Mouse (Mus musculus) midbrain, embryonic 14.5 days (tissue): ENCODE data around the gene Fanci. TPM values are rescaled to one million over a fixed set of nuclear protein-coding genes. Genes with fewer than 3 reads are reported as not detected.

ENCODE experiments used
- ATAC-seq: fragments of 200-750 bp; cut with Nextera tagmentation; 2 replicates; pipeline ENCODE4 v1.8.0; 2017; ENCODE audit warnings: moderate number of reproducible peaks, moderate library complexity; ENCODE audit not compliant: low FRiP score, low TSS enrichment
- DNase-seq: peaks from one replicate; pipeline ENCODE4 v3.0.0-alpha.2; 2015
- H3K27ac ChIP-seq: fragments of 300-500 bp; sonication (generic); replicated peaks from 2 replicates; pipeline ENCODE4 v1.5.1; 2014; ENCODE audit warnings: mild to moderate bottlenecking, low read depth, low read length, moderate library complexity
- H3K27me3 ChIP-seq: fragments of 300-500 bp; sonication (generic); 2 replicates; pipeline ENCODE4 v1.6.1; 2014; ENCODE audit warnings: low read length, control low read depth, mixed read lengths; ENCODE audit not compliant: control insufficient read depth, insufficient read depth
- H3K36me3 ChIP-seq: fragments of 300-500 bp; sonication (generic); 2 replicates; pipeline ENCODE4 v1.6.1; 2014; ENCODE audit warnings: low read length, control low read depth; ENCODE audit not compliant: control insufficient read depth, insufficient read depth
- H3K4me1 ChIP-seq: fragments of 300-500 bp; sonication (generic); 2 replicates; pipeline ENCODE4 v1.6.1; 2014; ENCODE audit warnings: mild to moderate bottlenecking, antibody characterized with exemption, low read length, control low read depth; ENCODE audit not compliant: control insufficient read depth, insufficient read depth
- H3K4me2 ChIP-seq: fragments of 300-500 bp; sonication (generic); 2 replicates; pipeline ENCODE4 v1.6.1; 2014; ENCODE audit warnings: mild to moderate bottlenecking, low read length, moderate library complexity
- H3K4me3 ChIP-seq: fragments of 300-500 bp; sonication (generic); replicated peaks from 2 replicates; pipeline ENCODE4 v1.5.1; 2014; ENCODE audit warnings: low read depth, low read length
- H3K9ac ChIP-seq: fragments of 300-500 bp; sonication (generic); replicated peaks from 2 replicates; pipeline ENCODE4 v1.6.1; 2014; ENCODE audit warnings: mild to moderate bottlenecking, low read length, moderate library complexity
- H3K9me3 ChIP-seq: fragments of 300-500 bp; sonication (generic); 2 replicates; pipeline ENCODE4 v1.6.1; 2016; ENCODE audit warnings: low read length, control low read depth, mixed read lengths; ENCODE audit not compliant: control insufficient read depth
- WGBS: fragments of 180-500 bp; shearing (Covaris S2); extraction: QIAGEN DNeasy Blood & Tissue Kit; methylation state at CpG from one replicate; pipeline ENCODE4 v1.1.7; 2014; 5-methylcytosine and 5-hydroxymethylcytosine counted together
- polyA plus RNA-seq: library from polyadenylated mRNA; unstranded; fragments of >200 nt; fragmentation: Nextera tagmentation; extraction: Ambion mirVana; gene quantifications from 2 replicates; pipeline ENCODE4 v1.2.1, GENCODE M21; 2014

Fanci gene
- polyA plus RNA-seq, 1 experiment from 2014 or later, result 3.1 TPM

GRCm38 (mm10) chr7:79422876-79423275 lies 31.1 kb downstream of the Fanci start:
- Histone ChIP-seq H3K9ac (no peak overlapping the region), H3K4me3 (no peak overlapping the region), H3K27ac (no peak overlapping the region), H3K4me2 (no peak overlapping the region), H3K9me3 (no peaks in the 10 kb centered on the region), H3K27me3 (no peaks in the 10 kb centered on the region), H3K4me1 (no peaks in the 10 kb centered on the region), H3K36me3 (no peaks in the 10 kb centered on the region)
- 96% methylated on average over 10 of the region's 10 CpGs for WGBS
- DNase-seq (no peak), ATAC-seq (no peak)

GRCm38 (mm10) chr7:79425804-79426203 lies 34.1 kb downstream of the Fanci start:
- no peak overlapping the region for H3K4me2 ChIP-seq
- no peak overlapping the region for H3K4me3 ChIP-seq
- H3K27me3 ChIP-seq, result no peaks in the 10 kb centered on the region
- H3K9ac ChIP-seq, result no peak overlapping the region
- no peaks in the 10 kb centered on the region for H3K36me3 ChIP-seq
- no peaks in the 10 kb centered on the region for H3K4me1 ChIP-seq
- H3K27ac ChIP-seq, result no peak overlapping the region
- DNase-seq (peak; percentile 13), ATAC-seq (no peak)
- H3K9me3 ChIP-seq, result no peaks in the 10 kb centered on the region
- 55% methylated on average over 10 of the region's 10 CpGs for WGBS

- Histone ChIP-seq H3K4me3 (no peak overlapping the region), H3K27ac (no peak overlapping the region), H3K4me1 (no peaks in the 10 kb centered on the region), H3K27me3 (no peaks in the 10 kb centered on the region), H3K9me3 (no peaks in the 10 kb centered on the region), H3K9ac (no peak overlapping the region), H3K4me2 (no peak overlapping the region), H3K36me3 (no peaks in the 10 kb centered on the region)
- 62% methylated on average over 5 of the region's 5 CpGs for WGBS
- DNase-seq (no peak), ATAC-seq (no peak)
Measured at GRCm38 (mm10) chr7:79428243-79428642, 36.5 kb downstream of the Fanci start.

GRCm38 (mm10) chr7:79440035-79440434 lies 48.3 kb downstream of the Fanci start:
- no peak for ATAC-seq
- 84% methylated on average over 2 of the region's 2 CpGs for WGBS
- Histone ChIP-seq H3K9ac (no peak overlapping the region), H3K4me3 (no peak overlapping the region), H3K27ac (no peak overlapping the region), H3K9me3 (no peaks in the 10 kb centered on the region), H3K36me3 (peaks cover under 1% of the 10 kb centered on the region; the same call in 1 of the 2 replicates), H3K4me2 (no peak overlapping the region), H3K4me1 (no peaks in the 10 kb centered on the region), H3K27me3 (no peaks in the 10 kb centered on the region)
- DNase-seq, result no peak

GRCm38 (mm10) chr7:79447048-79447447 lies 55.3 kb downstream of the Fanci start:
- no peaks in the 10 kb centered on the region for H3K27me3 ChIP-seq
- no peak for ATAC-seq
- whole genome bisulfite sequencing, result 93% methylated on average over 2 of the region's 2 CpGs
- H3K36me3 ChIP-seq, result peaks cover 57% of the 10 kb centered on the region
- no peak overlapping the region for H3K4me3 ChIP-seq
- no peaks in the 10 kb centered on the region for H3K4me1 ChIP-seq
- DNase-seq, result no peak
- H3K9ac ChIP-seq, result no peak overlapping the region
- no peak overlapping the region for H3K4me2 ChIP-seq
- no peak overlapping the region for H3K27ac ChIP-seq
- H3K9me3 ChIP-seq, result no peaks in the 10 kb centered on the region

GRCm38 (mm10) chr7:79447486-79447885 lies 55.8 kb downstream of the Fanci start:
- H3K4me1 ChIP-seq, result no peaks in the 10 kb centered on the region
- peaks cover 62% of the 10 kb centered on the region for H3K36me3 ChIP-seq
- DNase-seq (no peak), ATAC-seq (no peak)
- H3K27me3 ChIP-seq, result no peaks in the 10 kb centered on the region
- H3K9ac ChIP-seq, result no peak overlapping the region
- H3K9me3 ChIP-seq, result no peaks in the 10 kb centered on the region
- H3K4me3 ChIP-seq, result no peak overlapping the region
- 91% methylated on average over 3 of the region's 3 CpGs for WGBS
- no peak overlapping the region for H3K4me2 ChIP-seq
- no peak overlapping the region for H3K27ac ChIP-seq

- ATAC-seq (no peak), DNase-seq (no peak)
- no peaks in the 10 kb centered on the region for H3K9me3 ChIP-seq
- no peak overlapping the region for H3K9ac ChIP-seq
- H3K36me3 ChIP-seq, result peaks cover 61% of the 10 kb centered on the region
- no peaks in the 10 kb centered on the region for H3K27me3 ChIP-seq
- H3K4me1 ChIP-seq, result peaks cover 9% of the 10 kb centered on the region
- H3K4me3 ChIP-seq, result no peak overlapping the region
- WGBS, result 95% methylated on average over 10 of the region's 10 CpGs
- H3K27ac ChIP-seq, result no peak overlapping the region
- H3K4me2 ChIP-seq, result no peak overlapping the region
Measured at GRCm38 (mm10) chr7:79461721-79462120, 70.0 kb downstream of the Fanci start.

- Histone ChIP-seq H3K4me3 (no peak overlapping the region), H3K27ac (no peak overlapping the region), H3K9ac (no peak overlapping the region), H3K4me1 (peaks cover 19% of the 10 kb centered on the region), H3K4me2 (no peak overlapping the region; the same call in 1 of the 2 replicates), H3K36me3 (peaks cover 43% of the 10 kb centered on the region), H3K9me3 (no peaks in the 10 kb centered on the region), H3K27me3 (0 out of 2 replicates have a peak, but pooled peaks cover under 1% of the 10 kb centered on the region)
- WGBS, result 93% methylated on average over 11 of the region's 11 CpGs
- no peak for ATAC-seq
- no peak for DNase-seq
Measured at GRCm38 (mm10) chr7:79463376-79464077, 71.8 kb downstream of the Fanci start.

- peak; percentile 42 for DNase-seq
- Histone ChIP-seq H3K9me3 (no peaks in the 10 kb centered on the region), H3K27ac (no peak overlapping the region), H3K27me3 (0 out of 2 replicates have a peak, but pooled peaks cover 5% of the 10 kb centered on the region), H3K4me1 (peaks cover 19% of the 10 kb centered on the region), H3K36me3 (peaks cover 29% of the 10 kb centered on the region), H3K9ac (peak overlapping the region; percentile 78), H3K4me3 (peak overlapping the region; percentile 89), H3K4me2 (peak overlapping the region; percentile 69)
- no peak for ATAC-seq
- WGBS, result 7% methylated on average over 47 of the region's 47 CpGs
Measured at GRCm38 (mm10) chr7:79464776-79465420, 73.2 kb downstream of the Fanci start.
